Mouse (Mus musculus): ENCODE results near the gene Hs6st3.
"Not testable (repeated sequence)": the region's sequence is repeated elsewhere in the genome, so short reads cannot be mapped to it uniquely, and the experiment has no call there.

The Hs6st3 gene

DNA sequence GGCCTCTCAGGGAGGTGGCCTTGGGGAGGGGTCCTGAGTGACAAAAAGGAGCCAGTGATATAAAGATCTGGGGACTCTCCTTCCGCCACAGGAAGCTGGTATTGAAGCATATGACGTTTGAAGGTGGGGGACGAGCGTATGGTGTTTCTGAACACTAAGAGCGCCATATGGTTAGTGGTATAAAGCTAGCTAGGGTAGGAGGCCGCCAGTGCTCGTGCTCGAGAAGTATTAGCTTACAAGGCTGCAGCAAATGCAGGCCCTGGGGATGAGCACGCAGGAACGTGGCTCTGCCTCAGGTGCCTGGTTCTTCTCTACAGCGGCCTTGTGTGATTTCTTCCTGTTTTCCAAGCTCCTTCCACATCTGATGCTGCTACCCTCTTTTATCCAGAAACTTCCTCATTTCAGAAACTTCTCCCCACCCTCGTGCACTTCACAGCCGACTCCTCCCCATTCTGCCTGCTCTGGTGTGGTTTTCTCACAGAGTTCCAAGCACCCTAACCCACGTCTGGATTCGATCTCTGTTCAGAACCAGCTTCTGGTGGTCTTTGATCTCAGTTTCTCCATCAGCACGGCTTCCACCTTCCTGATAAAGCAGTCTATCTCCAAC lies 110.0 kb downstream of the Hs6st3 start:
- no peak for DNase-seq (ENCODE audit: low read depth, low spot score)

DNA sequence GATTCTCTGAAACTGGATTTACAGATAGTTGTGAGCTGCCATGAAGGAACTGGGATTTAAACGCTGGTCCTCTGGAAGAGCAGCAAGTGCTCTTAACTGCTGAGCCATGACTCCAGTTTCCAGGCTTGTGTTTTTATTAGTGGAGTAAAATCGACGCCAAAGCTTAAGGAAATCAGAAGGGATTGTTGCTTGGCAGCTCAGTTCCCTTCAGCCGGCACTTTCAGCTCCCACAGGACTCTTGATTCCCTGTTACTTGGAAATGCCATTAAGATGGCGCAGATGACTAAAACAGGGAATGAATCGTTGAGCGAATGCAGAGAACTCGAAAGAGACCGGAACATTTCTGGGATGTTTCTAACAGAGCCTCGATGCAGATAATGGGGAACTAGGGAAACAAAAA lies 112.2 kb downstream of the Hs6st3 start:
- no peak for DNase-seq (ENCODE audit: low read depth, low spot score)

- DNase-seq (ENCODE audit: low read depth, low spot score) = no peak
These were observed 117.3 kb downstream of the Hs6st3 start for GRCm38 (mm10) chr14:119255396-119255795.

GRCm38 (mm10) chr14:119257072-119257471 lies 118.9 kb downstream of the Hs6st3 start:
- peak; percentile 8 for DNase-seq (ENCODE audit: low read depth, low spot score)

DNA sequence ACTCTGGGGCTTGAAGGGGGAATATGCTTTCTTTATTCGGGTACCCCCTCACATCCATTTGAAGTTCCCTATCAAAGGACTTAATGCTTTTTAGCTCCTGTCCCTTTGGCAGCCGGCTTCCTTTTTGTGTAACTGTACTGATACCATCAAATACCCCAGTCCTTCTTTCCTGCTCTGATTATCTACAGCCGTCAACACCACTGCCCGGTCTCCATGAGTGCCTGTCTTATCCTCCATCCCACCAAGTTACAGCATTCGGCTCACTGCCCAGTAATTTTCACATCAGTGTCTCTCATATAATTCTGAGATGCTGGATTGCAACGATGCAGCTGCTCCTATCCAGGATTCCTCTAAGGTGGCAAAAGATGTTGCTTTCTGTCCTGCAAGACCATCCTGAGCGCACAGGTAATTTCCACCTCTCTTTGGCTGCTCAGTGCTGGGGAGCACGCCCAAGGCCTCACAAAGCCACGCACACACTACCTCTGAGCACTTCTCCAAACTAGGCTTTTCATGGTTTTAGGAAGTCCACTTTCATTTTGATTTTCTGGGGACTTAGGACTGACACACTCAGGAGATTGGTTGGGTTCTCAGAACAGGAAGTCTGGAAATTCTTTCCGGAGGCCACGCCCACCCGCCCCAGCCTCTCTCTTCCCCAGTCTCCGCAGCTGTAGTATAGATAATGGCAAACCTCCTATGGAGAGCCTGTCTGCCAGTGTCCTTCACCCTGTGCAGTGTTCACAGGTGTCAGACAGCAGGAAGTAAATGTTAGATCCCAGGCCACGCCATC lies 122.2 kb downstream of the Hs6st3 start:
- no peak for DNase-seq (ENCODE audit: low read depth, low spot score)

DNA sequence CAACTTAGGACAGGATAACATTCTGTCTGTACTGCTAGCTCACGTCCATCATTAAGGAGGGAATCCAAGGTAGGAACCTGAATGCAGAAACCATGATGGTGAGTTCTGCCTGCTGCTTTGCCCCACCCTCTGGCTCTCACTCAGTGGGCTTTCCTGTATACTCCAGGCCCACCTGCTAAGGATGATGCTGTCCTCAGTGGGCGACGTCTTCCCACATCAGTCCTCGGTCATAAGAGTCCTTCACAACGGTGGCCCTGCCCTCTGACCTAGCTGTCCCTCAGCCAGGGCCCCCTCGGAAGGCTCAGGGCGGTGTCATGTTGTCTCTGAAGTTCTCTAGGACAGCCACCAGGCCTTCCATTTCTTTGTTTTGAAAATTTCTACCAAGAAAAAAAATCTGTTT lies 128.2 kb downstream of the Hs6st3 start:
- DNase-seq (ENCODE audit: low read depth, low spot score) = no peak

- DNase-seq (ENCODE audit: low read depth, low spot score) = no peak
These were observed 134.9 kb downstream of the Hs6st3 start for GRCm38 (mm10) chr14:119273088-119273487.

DNA sequence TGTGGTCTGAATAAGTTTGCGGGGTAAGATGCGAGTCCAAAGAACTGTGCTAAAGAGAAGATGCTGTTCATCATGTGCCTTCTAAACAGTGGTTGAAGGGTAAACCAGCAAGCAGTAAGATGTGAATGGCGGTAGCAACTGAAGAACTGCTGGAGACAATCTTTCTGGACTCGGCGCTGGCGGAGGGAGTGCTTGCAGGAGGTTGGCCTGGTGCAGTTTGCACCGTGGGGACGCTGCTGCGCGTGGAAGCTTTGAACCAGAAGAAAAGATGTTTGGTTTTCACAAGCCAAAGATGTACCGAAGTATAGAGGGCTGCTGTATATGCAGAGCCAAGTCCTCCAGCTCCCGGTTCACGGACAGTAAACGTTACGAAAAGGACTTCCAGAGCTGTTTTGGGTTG lies 140.0 kb downstream of the Hs6st3 start:
- DNase-seq (ENCODE audit: low read depth, low spot score) = not testable (repeated sequence)

DNA sequence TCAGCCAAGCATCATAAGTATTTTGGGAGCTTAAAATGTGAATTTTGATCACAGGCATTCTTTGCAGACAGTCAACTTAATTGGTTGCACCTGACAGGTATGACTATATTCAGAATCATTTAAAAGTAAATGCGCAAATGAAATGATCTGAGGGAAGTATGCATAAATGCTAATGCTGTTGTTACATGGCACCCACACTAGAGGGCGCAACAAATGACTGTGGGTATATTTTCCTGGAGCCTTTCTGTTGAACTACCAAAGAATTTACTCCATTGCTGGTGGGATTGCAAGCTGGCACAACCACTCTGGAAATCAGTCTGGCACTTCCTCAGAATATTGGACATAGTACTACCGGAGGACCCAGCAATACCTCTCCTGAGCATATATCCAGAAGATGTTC lies 145.8 kb downstream of the Hs6st3 start:
- no peak for DNase-seq (ENCODE audit: low read depth, low spot score)

GRCm38 (mm10) chr14:119289668-119290067 lies 151.5 kb downstream of the Hs6st3 start:
- no peak for DNase-seq (ENCODE audit: low read depth, low spot score)

DNA sequence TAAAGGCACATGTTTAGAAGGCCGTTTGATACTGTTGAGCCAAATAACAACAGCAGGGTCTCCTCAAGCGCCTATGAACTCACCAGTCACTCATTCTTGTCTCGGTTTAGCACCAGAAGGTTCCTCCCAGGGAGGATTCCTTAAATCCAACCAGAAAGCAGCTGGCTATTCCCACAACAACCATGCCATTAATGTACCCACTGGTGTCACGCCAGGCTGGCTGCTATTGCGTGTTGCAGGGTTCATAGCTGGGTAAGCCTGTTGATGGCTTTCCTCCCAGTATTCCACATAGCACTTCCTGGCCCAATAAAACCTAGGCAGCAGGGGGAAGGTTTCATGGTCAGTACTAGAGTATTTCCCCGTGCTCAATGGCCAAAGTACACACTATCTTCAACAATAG lies 155.9 kb downstream of the Hs6st3 start:
- no peak for DNase-seq (ENCODE audit: low read depth, low spot score)

GRCm38 (mm10) chr14:119306461-119306860 lies 168.3 kb downstream of the Hs6st3 start:
- DNase-seq (ENCODE audit: low read depth, low spot score) = no peak

DNA sequence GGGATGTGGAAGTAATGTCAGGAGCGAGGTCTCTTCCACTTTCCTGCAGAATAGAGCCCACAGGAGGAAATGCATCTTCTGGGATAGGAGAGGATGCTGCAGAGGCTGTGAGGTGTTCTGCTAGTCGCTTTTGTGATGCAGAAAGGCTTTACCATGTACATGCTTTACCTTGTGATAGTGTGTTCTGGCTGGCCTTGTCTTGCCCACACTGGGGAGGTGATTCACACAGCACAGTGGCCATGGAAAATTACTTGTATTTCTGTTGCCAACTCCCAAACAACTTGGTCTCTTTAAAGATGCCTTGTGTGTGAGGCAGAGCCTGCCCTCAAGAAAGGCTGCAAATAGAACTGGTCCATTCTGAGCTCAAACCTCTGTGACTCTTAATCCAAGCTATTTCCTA lies 180.2 kb downstream of the Hs6st3 start:
- no peak for DNase-seq (ENCODE audit: low read depth, low spot score)

DNA sequence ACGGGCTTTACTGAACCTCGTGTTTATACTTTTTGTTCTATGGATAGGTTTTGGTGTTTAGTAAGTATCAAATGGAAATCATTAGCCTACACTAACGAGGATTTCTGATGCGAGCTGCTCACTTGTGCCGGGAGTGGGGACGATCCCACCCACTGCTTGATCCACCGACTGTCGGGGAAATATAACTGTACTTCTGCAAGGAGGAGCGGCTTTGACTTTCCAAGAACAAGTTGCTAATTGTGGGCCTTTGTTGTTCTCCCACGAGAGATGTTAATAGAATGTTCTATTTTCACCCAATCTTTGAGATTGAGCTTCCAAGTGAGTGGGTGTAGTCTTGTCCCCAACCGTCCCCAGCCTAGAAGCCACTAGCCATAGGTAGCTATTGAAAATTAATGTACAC lies 209.1 kb downstream of the Hs6st3 start:
- no peak for DNase-seq (ENCODE audit: low read depth, low spot score)

- DNase-seq (ENCODE audit: low read depth, low spot score) = no peak
These were observed 223.3 kb downstream of the Hs6st3 start for GRCm38 (mm10) chr14:119361414-119361813.

GRCm38 (mm10) chr14:119367866-119368425 lies 229.8 kb downstream of the Hs6st3 start:
- DNase-seq (ENCODE audit: low read depth, low spot score) = no peak

- DNase-seq (ENCODE audit: low read depth, low spot score) = no peak
These were observed 231.1 kb downstream of the Hs6st3 start for GRCm38 (mm10) chr14:119369274-119369673.

DNA sequence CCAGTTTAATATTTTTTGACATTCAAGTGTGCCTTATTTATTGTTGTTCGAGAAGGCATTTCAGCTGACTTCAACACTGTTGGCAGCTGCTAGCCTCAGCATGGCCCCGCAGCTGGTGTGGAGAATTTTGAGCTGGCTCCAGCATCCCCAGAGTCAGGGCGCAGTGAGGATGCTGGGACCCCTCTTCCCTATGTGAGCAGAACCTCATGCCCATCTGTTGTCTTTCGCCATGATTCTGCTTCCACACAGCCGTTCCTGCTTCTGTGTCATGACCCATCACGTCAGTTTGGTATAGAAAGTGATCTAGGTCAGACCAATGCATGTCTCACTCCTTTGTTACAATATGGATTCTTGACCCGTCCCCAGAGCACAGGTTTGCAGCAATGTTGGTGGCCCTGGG lies 231.9 kb downstream of the Hs6st3 start:
- no peak for DNase-seq (ENCODE audit: low read depth, low spot score)

DNA sequence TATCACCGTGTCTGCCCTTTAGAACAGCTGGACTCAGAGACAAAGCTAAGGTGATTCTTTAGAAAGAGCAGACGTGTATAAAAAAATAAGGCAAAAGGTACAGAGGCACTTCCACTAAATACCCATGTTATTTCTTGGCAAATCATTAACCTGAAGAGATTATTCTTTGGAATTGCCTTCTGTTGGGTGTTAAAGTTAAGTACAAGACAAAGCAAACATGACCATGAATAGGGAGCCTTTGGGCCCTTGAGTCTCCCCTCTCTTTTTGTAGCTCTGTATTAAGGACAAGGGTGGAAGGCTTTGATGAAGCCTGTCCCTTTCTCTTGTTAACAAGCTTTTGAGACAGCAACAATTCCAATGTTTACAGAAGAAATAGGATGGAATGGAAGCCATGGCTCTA lies 241.2 kb downstream of the Hs6st3 start:
- no peak for DNase-seq (ENCODE audit: low read depth, low spot score)

- no peak for DNase-seq (ENCODE audit: low read depth, low spot score)
These were observed 263.5 kb downstream of the Hs6st3 start for GRCm38 (mm10) chr14:119401618-119402017.

DNA sequence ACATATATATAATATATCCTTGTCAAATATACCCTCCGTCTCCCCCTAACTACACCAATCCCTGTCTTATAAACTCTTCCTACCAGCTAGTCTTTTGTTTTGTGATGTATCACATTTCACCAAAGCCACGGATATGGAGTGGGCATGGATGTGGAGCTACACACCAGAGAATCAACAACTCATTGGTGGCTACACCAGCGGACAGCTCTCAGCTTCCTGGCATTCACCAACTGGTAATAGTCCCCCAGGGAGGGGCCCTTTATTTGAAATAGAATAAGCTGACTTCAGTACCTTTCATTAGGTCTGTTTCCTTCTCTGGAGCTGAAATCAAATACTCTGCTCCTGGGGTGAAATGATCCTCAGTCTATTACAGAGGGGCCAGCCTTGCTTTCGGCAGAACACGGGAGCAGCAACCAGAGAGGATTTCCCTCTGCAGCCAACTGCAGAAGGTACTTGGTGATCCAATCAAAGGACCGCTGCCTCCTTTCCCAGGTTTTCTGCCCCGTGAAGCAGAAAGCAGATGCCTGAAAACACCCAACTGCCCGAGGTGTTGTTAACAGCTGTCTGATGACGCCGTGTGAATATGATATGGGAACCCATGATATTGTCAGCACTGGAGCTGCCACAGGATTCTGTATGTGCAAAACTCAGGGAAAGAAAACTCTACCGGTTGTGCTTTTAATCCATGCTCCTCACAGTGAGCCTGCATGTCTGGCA lies 271.4 kb downstream of the Hs6st3 start:
- DNase-seq (ENCODE audit: low read depth, low spot score) = no peak

DNA sequence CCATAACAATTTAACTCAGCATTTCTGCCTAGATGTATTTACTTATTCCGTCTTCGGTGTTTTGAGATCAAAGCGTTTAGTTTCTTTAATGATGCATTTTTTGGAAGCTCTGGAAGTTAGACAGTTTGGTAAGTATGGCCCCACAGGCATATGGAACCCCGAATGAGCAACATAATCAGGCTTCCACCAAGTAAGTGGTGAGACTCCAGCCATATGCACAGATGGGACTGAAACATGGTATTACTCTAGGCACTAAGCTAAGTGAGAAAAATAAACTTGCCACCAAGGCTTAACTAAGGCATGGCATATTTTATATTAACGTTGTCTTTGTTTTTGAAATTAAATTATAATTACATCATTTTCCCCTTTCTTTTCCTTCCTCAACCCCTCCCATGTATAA lies 284.8 kb downstream of the Hs6st3 start:
- no peak for DNase-seq (ENCODE audit: low read depth, low spot score)

All from skeletal muscle tissue, adult 2 months (tissue).